Mouse (Mus musculus): Measurements from ENCODE around the gene Cdkl1. TPM values are rescaled to one million over a fixed set of nuclear protein-coding genes. Genes with fewer than 3 reads are reported as not detected.

Gene Cdkl1
- total RNA-seq, 4 experiments from 2014 or later: 1.1 to 1.7 (median 1.3) TPM

GRCm38 (mm10) chr12:69751864-69752341 is 39.2 kb downstream of the Cdkl1 start:
- no peak for DNase-seq (ENCODE audit: low spot score in 2 of 2)

- no peak for DNase-seq (ENCODE audit: low spot score in 2 of 2)
Observed at GRCm38 (mm10) chr12:69744138-69744537, 46.9 kb downstream of the Cdkl1 start.

DNA sequence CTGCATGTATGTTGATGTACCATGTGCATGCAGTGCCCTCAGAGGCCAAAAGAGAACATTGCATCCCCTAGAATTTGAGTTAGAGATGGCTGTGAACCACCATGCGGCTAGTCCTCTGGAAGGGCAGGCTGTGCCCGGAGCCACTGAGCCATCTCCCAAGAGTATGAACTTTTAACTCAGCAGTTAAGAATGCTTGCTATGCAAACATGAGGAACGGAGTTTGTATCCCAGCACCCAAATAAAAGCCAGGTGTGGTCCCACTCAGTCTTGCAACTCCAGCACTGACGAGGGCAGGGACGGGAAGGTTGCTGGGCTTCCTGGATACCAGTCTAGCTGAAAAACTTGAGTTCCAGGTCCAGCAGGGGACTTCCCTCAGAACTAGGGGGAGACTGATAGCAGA is 49.1 kb downstream of the Cdkl1 start:
- no peak for DNase-seq (ENCODE audit: low spot score in 2 of 2)

GRCm38 (mm10) chr12:69733923-69734322 is 57.1 kb downstream of the Cdkl1 start:
- DNase-seq (ENCODE audit: low spot score in 2 of 2): no peak

DNA sequence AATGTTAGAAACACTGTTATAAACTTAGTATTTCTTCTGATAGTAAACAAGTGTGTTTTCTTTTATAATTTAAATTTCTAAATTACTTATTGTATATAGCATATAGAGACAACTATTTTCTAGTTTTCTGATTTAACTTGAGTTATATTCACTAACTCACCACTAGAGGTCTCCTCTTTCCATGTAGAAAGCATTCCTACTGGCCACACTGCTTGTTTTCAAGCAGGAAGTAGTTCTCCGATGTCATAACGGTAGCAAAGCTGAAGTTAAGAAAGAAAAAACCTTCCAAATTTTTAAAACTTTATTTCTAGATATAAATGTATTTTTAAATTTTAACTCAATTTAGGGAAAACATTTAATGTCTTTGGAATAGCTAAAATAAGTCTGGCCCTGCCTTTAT is 57.5 kb downstream of the Cdkl1 start:
- DNase-seq (ENCODE audit: low spot score in 2 of 2): no peak

DNA sequence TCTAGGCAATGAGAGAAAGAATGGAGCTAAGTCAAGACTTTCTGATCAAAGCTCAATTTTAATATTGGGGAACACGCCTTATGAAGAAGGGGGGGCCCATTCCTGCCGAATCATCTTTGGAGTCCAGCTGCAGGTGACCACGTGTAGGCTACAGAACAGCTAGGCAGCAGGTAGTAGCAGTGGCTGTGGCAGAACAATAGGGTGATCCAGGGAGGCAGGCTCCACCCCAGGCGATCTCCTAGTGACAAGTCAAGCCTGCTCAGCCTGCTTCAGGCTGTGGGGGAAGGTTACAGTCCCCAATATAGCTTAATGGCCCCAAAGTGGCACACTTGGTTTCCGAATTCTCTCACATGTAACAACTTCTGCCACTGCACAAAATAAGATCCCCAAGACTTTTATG is 58.8 kb downstream of the Cdkl1 start:
- DNase-seq (ENCODE audit: low spot score in 2 of 2): no peak

DNA sequence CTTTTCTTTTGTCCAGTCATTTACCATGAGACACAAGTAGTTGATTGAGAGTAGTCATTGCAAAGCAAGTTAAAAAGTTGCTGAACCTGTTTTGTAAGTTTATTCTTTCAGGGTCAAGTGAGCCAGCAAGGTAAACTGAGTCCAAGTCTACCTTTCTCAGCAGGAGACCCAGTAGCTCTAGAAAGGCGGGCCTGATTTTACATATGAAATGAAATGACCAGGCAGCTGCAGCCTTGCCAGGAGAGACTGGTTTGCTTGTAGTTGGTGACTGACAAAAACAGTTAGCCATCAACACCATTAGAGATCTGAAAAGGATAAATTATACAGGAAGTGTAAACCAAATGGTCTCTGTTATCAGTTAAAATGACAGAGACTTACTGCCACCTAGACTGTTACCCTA is 60.8 kb downstream of the Cdkl1 start:
- DNase-seq (ENCODE audit: low spot score in 2 of 2): no peak

GRCm38 (mm10) chr12:69729246-69729645 is 61.8 kb downstream of the Cdkl1 start:
- DNase-seq (ENCODE audit: low spot score in 2 of 2): no peak

GRCm38 (mm10) chr12:69724711-69725460 is 66.2 kb downstream of the Cdkl1 start, which contains the start of the genes L2hgdh and Atp5s:
TSS of gene L2hgdh (minus strand) at chr12:69724873.
TSS of gene Atp5s (plus strand) at chr12:69724950.
- peak; percentile 93 to 96 for DNase-seq (ENCODE audit: low spot score in 2 of 2)

DNA sequence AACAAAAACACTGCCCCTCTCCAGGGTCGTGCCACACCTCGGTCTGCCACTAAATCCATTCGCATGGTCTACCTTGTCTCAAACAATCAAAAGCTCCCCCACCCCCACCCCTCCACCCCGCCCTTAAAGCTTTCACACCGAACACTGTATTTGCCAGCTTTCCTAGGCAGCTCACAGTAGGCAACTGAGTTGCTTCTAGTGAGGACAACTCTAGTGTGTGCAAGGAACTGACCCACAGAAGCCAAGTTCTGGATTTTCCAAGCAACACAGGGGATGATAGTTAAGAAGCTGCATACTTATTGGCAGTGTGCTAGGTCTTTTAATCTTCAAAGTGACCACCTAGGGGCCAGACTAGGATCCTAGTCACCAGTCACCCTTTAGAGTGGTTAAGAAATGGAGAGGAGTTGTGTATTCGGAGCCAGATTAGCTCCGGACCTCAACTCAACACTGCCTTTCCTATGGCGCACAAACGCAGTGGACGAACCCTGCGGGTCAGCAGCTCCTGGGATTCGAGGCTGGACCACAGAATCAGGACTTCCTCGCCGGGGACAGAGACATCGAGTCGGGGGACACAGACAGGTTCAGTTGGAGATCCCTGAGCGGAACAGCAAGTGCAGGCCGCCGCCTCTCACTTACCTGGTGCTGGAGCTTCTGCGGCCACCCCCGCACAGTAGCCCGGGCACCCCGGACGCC is 66.9 kb downstream of the Cdkl1 start:
- DNase-seq (ENCODE audit: low spot score in 2 of 2): no peak

- DNase-seq (ENCODE audit: low spot score in 2 of 2): no peak
Observed at GRCm38 (mm10) chr12:69723376-69723775, 67.7 kb downstream of the Cdkl1 start.

- DNase-seq (ENCODE audit: low spot score in 2 of 2): no peak
Observed at GRCm38 (mm10) chr12:69722857-69723256, 68.2 kb downstream of the Cdkl1 start.

DNA sequence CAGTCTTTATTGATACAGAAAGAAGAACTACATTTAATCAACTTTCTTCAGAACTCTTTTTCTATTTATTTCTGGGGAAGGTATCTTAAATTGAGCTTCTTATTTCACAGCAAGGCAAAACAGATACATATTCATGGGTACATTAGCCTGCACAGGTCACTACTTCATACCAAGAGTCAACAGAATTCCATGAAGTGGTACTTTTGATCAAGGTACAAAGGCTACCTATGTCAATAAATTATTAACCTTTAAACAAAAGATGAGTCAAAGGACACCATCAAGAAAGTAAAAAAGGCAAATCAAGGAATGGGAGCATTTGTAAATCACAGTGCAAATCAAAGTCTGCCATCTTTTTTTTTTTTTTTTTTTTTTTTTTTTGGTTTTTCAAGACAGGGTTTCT is 77.4 kb downstream of the Cdkl1 start:
- no peak for DNase-seq (ENCODE audit: low spot score in 2 of 2)

- DNase-seq (ENCODE audit: low spot score in 2 of 2): no peak
Observed at GRCm38 (mm10) chr12:69704799-69705458, 86.1 kb downstream of the Cdkl1 start.

DNA sequence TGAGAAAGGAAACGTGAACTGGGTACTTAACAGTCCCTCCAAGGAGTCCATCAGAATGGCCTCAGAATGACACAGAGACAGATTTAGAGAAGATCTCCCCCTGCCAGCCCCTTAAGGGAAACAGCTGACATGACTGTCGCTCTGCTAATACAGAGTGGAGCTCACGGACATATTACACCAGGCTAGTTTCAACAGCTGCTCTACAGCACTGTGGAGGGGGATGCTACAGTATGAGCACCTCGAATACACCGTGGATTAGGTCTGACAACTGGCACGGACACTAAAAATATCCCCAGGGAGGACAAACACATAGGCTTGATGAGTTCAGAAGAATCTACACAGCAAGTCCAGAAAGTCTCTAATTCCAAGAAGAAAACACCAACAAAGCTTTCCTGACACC is 92.7 kb downstream of the Cdkl1 start:
- no peak for DNase-seq (ENCODE audit: low spot score in 2 of 2)

Small RNA genes lying within 50 kb of the gene (microRNA-seq; reads per million reads assigned to microRNA genes)
- not detected for gene Mir681

Other genes with a start within 250 kb of the Cdkl1 start
- 1 to 10 TPM; 2.9 to 5.5 (median 4.1) TPM for gene Vcpkmt, start 208.2 kb downstream of the Cdkl1 start, total RNA-seq (2022)
- 10 to 100 TPM; 53.2 to 59.9 (median 55.7) TPM for gene Sos2, start 109.4 kb downstream of the Cdkl1 start, total RNA-seq (2022)
- 10 to 100 TPM; 41.3 to 48.5 (median 45.1) TPM for gene L2hgdh, start 66.4 kb downstream of the Cdkl1 start, total RNA-seq (2022)
- 10 to 100 TPM; 16.3 to 19.1 (median 17.1) TPM for gene Atp5s, start 66.3 kb downstream of the Cdkl1 start, total RNA-seq (2022)
- gene Atl1, start 101.3 kb upstream of the Cdkl1 start, total RNA-seq (2022): 1 to 10 TPM in 3 of 4 experiments, under 1 TPM in 1; 0.87 to 3.8 (median 1.8) TPM
- gene Map4k5, start 101.9 kb upstream of the Cdkl1 start, total RNA-seq (2022): 10 to 100 TPM; 19.7 to 22.9 (median 22.4) TPM
- 10 to 100 TPM; 43.8 to 52.1 (median 46.0) TPM for gene Sav1, start 195.7 kb upstream of the Cdkl1 start, total RNA-seq (2022)

All from gastrocnemius, adult 8-10 months (tissue).